Mouse (Mus musculus): ENCODE data around the gene Btbd35f21.
"Not testable (repeated sequence)": the region's sequence is repeated elsewhere in the genome, so short reads cannot be mapped to it uniquely, and the experiment has no call there.

Gene Btbd35f21

DNA sequence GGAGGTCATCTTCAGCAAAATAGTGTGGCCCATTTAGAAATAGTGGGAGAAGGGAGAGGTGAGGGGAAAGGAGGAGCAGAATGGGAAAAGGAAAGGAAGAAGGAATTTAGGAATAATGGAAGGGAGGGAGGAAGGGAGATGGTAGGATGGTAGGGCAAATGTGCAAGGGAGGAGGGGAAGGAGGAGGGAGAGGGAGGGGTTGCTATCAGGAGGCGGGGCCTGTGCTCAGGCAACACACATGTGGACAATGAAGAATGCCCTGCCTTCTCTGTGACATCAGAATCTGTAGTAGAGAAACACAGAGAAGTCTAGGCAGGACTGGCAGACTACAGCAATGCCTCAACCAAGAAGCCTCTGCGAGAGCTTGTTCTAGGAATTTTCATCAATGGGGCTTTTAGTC lies at the start of gene Btbd35f21:
Btbd35f21 (plus strand) TSS at position 301 of the 400 bp plus-strand sequence.
- not testable (repeated sequence) for DNase-seq (ENCODE audit: low spot score in 2 of 2)

Measured in natural killer cell, adult 2 months (primary cell).